Mouse (Mus musculus) lung, postnatal 10 days (tissue): ENCODE measurements around the gene Lysmd1.
"Not testable (repeated sequence)": the region's sequence is repeated elsewhere in the genome, so short reads cannot be mapped to it uniquely, and the experiment has no call there.

ENCODE experiments used
- DNase-seq: peaks from one replicate; pipeline ENCODE4 v3.0.0; 2021

Lysmd1 gene

GRCm38 (mm10) chr3:95133680-95134101 is at the start of gene Lysmd1, which contains the start of gene Scnm1:
Gene Lysmd1, plus strand, starts transcription at chr3:95134088.
Gene Scnm1, minus strand, starts transcription at chr3:95134011.
- peak; percentile 95 for DNase-seq

GRCm38 (mm10) chr3:95088071-95088470 is 45.8 kb upstream of the Lysmd1 start:
- no peak for DNase-seq

- DNase-seq = no peak
Measured at GRCm38 (mm10) chr3:95100854-95101253, 33.0 kb upstream of the Lysmd1 start.

GRCm38 (mm10) chr3:95105121-95105520 is 28.8 kb upstream of the Lysmd1 start:
- no peak for DNase-seq

- no peak for DNase-seq
Measured at GRCm38 (mm10) chr3:95105586-95106337, 28.1 kb upstream of the Lysmd1 start.

- peak; percentile 98 for DNase-seq
Measured at GRCm38 (mm10) chr3:95106338-95107117, 27.4 kb upstream of the Lysmd1 start, which contains the start of gene Pip5k1a. Gene Pip5k1a, minus strand, starts transcription at chr3:95106930.

GRCm38 (mm10) chr3:95107308-95107707 is 26.6 kb upstream of the Lysmd1 start:
- DNase-seq = not testable (repeated sequence)

- peak; percentile 24 for DNase-seq
Measured at GRCm38 (mm10) chr3:95107898-95108297, 26.0 kb upstream of the Lysmd1 start.

GRCm38 (mm10) chr3:95110911-95111726 is 22.8 kb upstream of the Lysmd1 start, which contains the start of gene Vps72:
Gene Vps72, plus strand, starts transcription at chr3:95111022.
- DNase-seq = peak; percentile 95

- DNase-seq = no peak
Measured at GRCm38 (mm10) chr3:95112760-95113159, 21.1 kb upstream of the Lysmd1 start.

- DNase-seq = no peak
Measured at GRCm38 (mm10) chr3:95117751-95118150, 16.1 kb upstream of the Lysmd1 start.

- DNase-seq = peak; percentile 62
Measured at GRCm38 (mm10) chr3:95121580-95121979, 12.3 kb upstream of the Lysmd1 start.

GRCm38 (mm10) chr3:95124246-95124645 is 9.6 kb upstream of the Lysmd1 start, which contains the start of gene Tmod4:
Gene Tmod4, plus strand, starts transcription at chr3:95124476.
- peak; percentile 42 for DNase-seq

GRCm38 (mm10) chr3:95124972-95125371 is 8.9 kb upstream of the Lysmd1 start:
- peak; percentile 81 for DNase-seq

- DNase-seq = no peak
Measured at GRCm38 (mm10) chr3:95129226-95129651, 4.6 kb upstream of the Lysmd1 start.

GRCm38 (mm10) chr3:95130081-95130480 is 3.8 kb upstream of the Lysmd1 start:
- DNase-seq = no peak

GRCm38 (mm10) chr3:95132389-95132788 is 1.5 kb upstream of the Lysmd1 start:
- not testable (repeated sequence) for DNase-seq

- DNase-seq = no peak
Measured at GRCm38 (mm10) chr3:95133176-95133575, 712 bp upstream of the Lysmd1 start.

GRCm38 (mm10) chr3:95134133-95134532 is 245 bp downstream of the Lysmd1 start:
- DNase-seq = not testable (repeated sequence)

GRCm38 (mm10) chr3:95135023-95135422 is 1.1 kb downstream of the Lysmd1 start:
- peak; percentile 81 for DNase-seq

- DNase-seq = no peak
Measured at GRCm38 (mm10) chr3:95135433-95136052, 1.7 kb downstream of the Lysmd1 start.

- no peak for DNase-seq
Measured at GRCm38 (mm10) chr3:95136336-95136735, 2.4 kb downstream of the Lysmd1 start.
